Comparison of ENCODE assay signal across 9 mouse cellular contexts in genomic region chr10:75439211-75439811, GRCm38 (mm10). TPM values are rescaled to one million over a fixed set of nuclear protein-coding genes. Genes with fewer than 3 reads are reported as not detected.
DNase-seq lines count a peak whose midpoint lies in the region; ATAC-seq and TF ChIP-seq lines count a peak whose summit lies in the region.
"Had no signal": no experiment of that assay in that cellular context is flagged by ENCODE, and none has a peak within 500 bp of the region (broad histone marks: within the 10 kb centered on the region; RNA-seq: fewer than 3 reads in every experiment).

No protein-coding gene starts in this region.

- peak; percentile 59 for DNase-seq in kidney, adult 2 months
- DNase-seq in kidney, adult 11 months: no peak
- peak; percentile 68 for DNase-seq in NIH3T3 (ENCODE audit: low read depth)
- DNase-seq in embryonic facial prominence, embryonic 10.5 days (ENCODE audit: low spot score): peak; percentile 60
- peak; percentile 70 for DNase-seq in liver, adult 2 months (ENCODE audit: extremely low read depth, low read depth, low spot score)

- no peaks in the 10 kb centered on the region for H3K9me3 ChIP-seq in embryonic facial prominence, embryonic 10.5 days
- no peaks in the 10 kb centered on the region for H3K9me3 ChIP-seq in hindbrain, embryonic 12.5 days (replicated peaks)
- H3K9me3 ChIP-seq in neural tube, embryonic 14.5 days (ENCODE audit: control insufficient read depth, low read length): no peaks in the 10 kb centered on the region
- H3K9me3 ChIP-seq: embryonic facial prominence, embryonic 13.5 days had no signal

- H3K9ac ChIP-seq in hindbrain, embryonic 12.5 days: no peak overlapping the region
- H3K9ac ChIP-seq in liver, adult 2 months (ENCODE audit: low read depth, low read length): no peak overlapping the region
- H3K9ac ChIP-seq in neural tube, embryonic 14.5 days (replicated peaks; ENCODE audit: low read depth, low read length): no peak overlapping the region
- H3K9ac ChIP-seq: embryonic facial prominence, embryonic 13.5 days had no signal

- H3K79me2 ChIP-seq in liver, adult 2 months (ENCODE audit: control insufficient read depth, insufficient read depth, low read length): no peaks in the 10 kb centered on the region

- no peak overlapping the region for H3K4me3 ChIP-seq in kidney, adult 2 months (ENCODE audit: insufficient read depth, low read depth, low read length)
- H3K4me3 ChIP-seq in embryonic facial prominence, embryonic 10.5 days: no peak overlapping the region
- H3K4me3 ChIP-seq in hindbrain, embryonic 12.5 days: no peak overlapping the region
- H3K4me3 ChIP-seq in liver, adult 2 months (ENCODE audit: insufficient read depth, low read depth, low read length): no peak overlapping the region
- H3K4me3 ChIP-seq in neural tube, embryonic 14.5 days (ENCODE audit: low read depth, low read length): no peak overlapping the region
- H3K4me3 ChIP-seq: embryonic facial prominence, embryonic 13.5 days had no signal

- no peak overlapping the region for H3K4me2 ChIP-seq in hindbrain, embryonic 12.5 days (replicated peaks)
- no peak overlapping the region for H3K4me2 ChIP-seq in neural tube, embryonic 14.5 days (ENCODE audit: low read depth, low read length)
- H3K4me2 ChIP-seq: embryonic facial prominence, embryonic 13.5 days had no signal

- H3K36me3 ChIP-seq in kidney, adult 2 months (ENCODE audit: control insufficient read depth, insufficient read depth, low read length): no peaks in the 10 kb centered on the region; the same call in 1 of the 2 replicates
- H3K36me3 ChIP-seq in embryonic facial prominence, embryonic 10.5 days (replicated peaks): no peaks in the 10 kb centered on the region
- no peaks in the 10 kb centered on the region for H3K36me3 ChIP-seq in hindbrain, embryonic 12.5 days
- H3K36me3 ChIP-seq in liver, adult 2 months (ENCODE audit: control insufficient read depth, insufficient read depth, low read length): peaks cover 51% of the 10 kb centered on the region
- H3K36me3 ChIP-seq in neural tube, embryonic 14.5 days (ENCODE audit: control insufficient read depth, insufficient read depth, low read length): no peaks in the 10 kb centered on the region
- H3K36me3 ChIP-seq: embryonic facial prominence, embryonic 13.5 days had no signal

- no peaks in the 10 kb centered on the region for H3K4me1 ChIP-seq in kidney, adult 2 months (ENCODE audit: control insufficient read depth, insufficient read depth, low read length)
- peaks cover 15% of the 10 kb centered on the region for H3K4me1 ChIP-seq in embryonic facial prominence, embryonic 10.5 days
- H3K4me1 ChIP-seq in hindbrain, embryonic 12.5 days: peaks cover 13% of the 10 kb centered on the region; the same call in 1 of the 2 replicates
- no peaks in the 10 kb centered on the region for H3K4me1 ChIP-seq in liver, adult 2 months (ENCODE audit: control insufficient read depth, insufficient read depth, low read length)
- H3K4me1 ChIP-seq in neural tube, embryonic 14.5 days (ENCODE audit: control insufficient read depth, insufficient read depth, low read length): no peaks in the 10 kb centered on the region

- no peaks in the 10 kb centered on the region for H3K27me3 ChIP-seq in kidney, adult 2 months (replicated peaks; ENCODE audit: control insufficient read depth, insufficient read depth, low read length)
- no peaks in the 10 kb centered on the region for H3K27me3 ChIP-seq in embryonic facial prominence, embryonic 10.5 days (replicated peaks; ENCODE audit: low read depth, poor library complexity, severe bottlenecking)
- H3K27me3 ChIP-seq in hindbrain, embryonic 12.5 days: 0 out of 2 replicates have a peak, but pooled peaks cover 3% of the 10 kb centered on the region
- no peaks in the 10 kb centered on the region for H3K27me3 ChIP-seq in liver, adult 2 months (ENCODE audit: control insufficient read depth, insufficient read depth, low read length)
- no peaks in the 10 kb centered on the region for H3K27me3 ChIP-seq in neural tube, embryonic 14.5 days (ENCODE audit: control insufficient read depth, insufficient read depth, low read length)
- H3K27me3 ChIP-seq: embryonic facial prominence, embryonic 13.5 days had no signal

- ATAC-seq in hindbrain, embryonic 12.5 days (ENCODE audit: low FRiP score): peak; percentile 32; the same call in 1 of the 2 replicates
- ATAC-seq in neural tube, embryonic 14.5 days (ENCODE audit: low read depth): peak; percentile 49
- ATAC-seq in megakaryocyte-erythroid progenitor cell, adult 5-6 weeks (replicated peaks; ENCODE audit: low FRiP score, low TSS enrichment, poor library complexity, severe bottlenecking): no peak; the same call in 1 of the 2 replicates

- no peak overlapping the region for H3K27ac ChIP-seq in kidney, adult 2 months (ENCODE audit: insufficient read depth, low read depth, low read length)
- H3K27ac ChIP-seq in embryonic facial prominence, embryonic 10.5 days (replicated peaks): peak overlapping the region; percentile 48; the same call in 1 of the 2 replicates
- peak overlapping the region; percentile 19; the same call in 1 of the 2 replicates for H3K27ac ChIP-seq in hindbrain, embryonic 12.5 days
- no peak overlapping the region for H3K27ac ChIP-seq in liver, adult 2 months (replicated peaks; ENCODE audit: insufficient read depth, low read depth, low read length)
- H3K27ac ChIP-seq in neural tube, embryonic 14.5 days (ENCODE audit: low read depth, low read length): no peak overlapping the region
- H3K27ac ChIP-seq: embryonic facial prominence, embryonic 13.5 days had no signal

- no peak for TF ChIP-seq POLR2A in kidney, adult 2 months (IDR thresholded peaks at IDR 0.05; ENCODE audit: low read depth, low read length)
- no peak for TF ChIP-seq POLR2A in liver, adult 2 months (IDR thresholded peaks at IDR 0.05; ENCODE audit: extremely low read depth, insufficient read depth, low read length)

- WGBS in kidney, adult 2 months: 42% methylated on average over 7 of the region's 7 CpGs
- WGBS in embryonic facial prominence, embryonic 10.5 days: 46% methylated on average over 7 of the region's 7 CpGs
- WGBS in hindbrain, embryonic 12.5 days: 39% methylated on average over 7 of the region's 7 CpGs
- WGBS in liver, adult 2 months: 48% methylated on average over 7 of the region's 7 CpGs
- 46% methylated on average over 7 of the region's 7 CpGs for WGBS in neural tube, embryonic 14.5 days

- peak; percentile 69 for TF ChIP-seq CTCF in kidney, adult 2 months (conservative IDR thresholded peaks at IDR 0.05; ENCODE audit: insufficient read depth, insufficient read length, low read depth, low read length)
- peak; percentile 69; the same call in 1 of the 2 replicates for TF ChIP-seq CTCF in liver, adult 2 months (IDR thresholded peaks at IDR 0.05; ENCODE audit: low read depth, low read length)

RNA-seq across cellular contexts. Expression of gene Upb1, which starts 38.4 kb away (rescaled TPM):
- polyA plus RNA-seq in kidney, adult 2 months (2012; rRNA removed): 58.4 and 58.5 TPM in 2 replicates
- polyA plus RNA-seq in embryonic facial prominence, embryonic 10.5 days (2016; fragmentation: Nextera tagmentation; extraction: Ambion mirVana): 0.14 TPM in 1 of 2 replicates, not detected in the other
- 0.16 TPM in 1 of 2 replicates, not detected in the other for polyA plus RNA-seq in hindbrain, embryonic 12.5 days (2016; fragmentation: Nextera tagmentation; extraction: Ambion mirVana)
- total RNA-seq in liver, adult 2 months (2014; rRNA removed): 220 and 232 TPM in 2 replicates
- 120 and 125 TPM in 2 replicates for polyA plus RNA-seq in liver, adult 2 months (2012; rRNA removed)
- polyA plus RNA-seq in neural tube, embryonic 14.5 days (2014; fragmentation: Nextera tagmentation; extraction: Ambion mirVana): 0.13 and 0.15 TPM in 2 replicates
- not detected in 2 replicates for total RNA-seq in megakaryocyte-erythroid progenitor cell, adult 5-6 weeks (2014; fragmentation: Nextera tagmentation)
- 0.19 and 0.50 TPM in 2 replicates for total RNA-seq in megakaryocyte-erythroid progenitor cell, adult 5-6 weeks (2017)

Comparison
In these comparisons a context has a peak if more than half of its experiments do, and no peak if none do; other contexts are left out.
1. H3K27ac ChIP-seq: peak in embryonic facial prominence, embryonic 10.5 days (single experiment) and hindbrain, embryonic 12.5 days (single experiment); none in kidney, adult 2 months (single experiment), liver, adult 2 months (single experiment) and neural tube, embryonic 14.5 days (single experiment).
2. RNA of gene Upb1, which starts 38.4 kb away (polyA plus RNA-seq): 120 to 125 TPM in liver, adult 2 months and 58.4 to 58.5 TPM in kidney, adult 2 months; 0.14 TPM in embryonic facial prominence, embryonic 10.5 days, 0.13 to 0.15 TPM in neural tube, embryonic 14.5 days and 0.16 TPM in hindbrain, embryonic 12.5 days; every median in the first group is over 10 times any median in the second.